Mouse (Mus musculus) telencephalon, adult 2 months (tissue): ENCODE measurements around the gene Pdgfra.

Experiments used
- DNase-seq: peaks from one replicate; pipeline ENCODE4 v3.0.0-alpha.2; 2011; ENCODE audit warnings: low read depth, low spot score

The Pdgfra gene

DNA sequence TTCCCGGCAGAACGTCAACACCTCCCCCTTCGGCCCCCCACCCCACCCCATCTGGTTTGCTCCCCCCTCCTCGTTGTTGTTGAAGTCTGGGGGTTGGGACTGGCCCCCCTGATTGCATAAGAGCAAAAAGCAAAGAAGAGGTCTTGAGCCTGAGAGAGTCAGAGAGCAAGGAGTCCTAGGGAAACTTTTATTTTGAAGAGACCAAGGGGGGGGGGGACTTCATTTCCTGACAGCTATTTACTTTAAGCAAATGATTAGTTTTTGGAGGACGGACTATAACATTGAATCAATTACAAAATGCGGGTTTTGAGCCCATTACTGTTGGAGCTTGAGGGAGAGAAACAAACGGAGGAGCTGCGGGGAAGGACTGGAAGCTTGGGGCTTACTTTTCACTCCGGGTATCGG lies at the start of gene Pdgfra:
Pdgfra (plus strand) TSS at position 272 of the 405 bp plus-strand sequence.
- DNase-seq: no peak

DNA sequence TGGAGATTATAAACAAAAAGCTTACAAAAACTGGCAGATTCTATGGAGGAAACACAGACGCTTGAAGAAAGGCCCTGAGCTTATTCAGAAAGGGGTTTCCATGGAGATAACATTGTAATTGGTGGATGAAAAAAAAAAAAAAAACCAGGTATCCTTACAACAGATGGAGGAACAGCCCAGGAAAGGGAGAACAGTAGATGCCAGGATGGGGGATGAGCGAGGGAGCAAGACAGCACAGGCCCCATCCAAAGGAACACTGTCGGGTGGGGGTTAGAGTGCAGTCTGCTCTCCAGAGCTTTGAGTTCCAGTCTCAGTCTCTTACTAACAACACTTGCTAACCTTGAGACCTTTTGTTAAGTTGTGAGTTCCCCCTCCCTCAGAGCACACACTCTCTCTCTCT lies 45.6 kb upstream of the Pdgfra start:
- DNase-seq: no peak

DNA sequence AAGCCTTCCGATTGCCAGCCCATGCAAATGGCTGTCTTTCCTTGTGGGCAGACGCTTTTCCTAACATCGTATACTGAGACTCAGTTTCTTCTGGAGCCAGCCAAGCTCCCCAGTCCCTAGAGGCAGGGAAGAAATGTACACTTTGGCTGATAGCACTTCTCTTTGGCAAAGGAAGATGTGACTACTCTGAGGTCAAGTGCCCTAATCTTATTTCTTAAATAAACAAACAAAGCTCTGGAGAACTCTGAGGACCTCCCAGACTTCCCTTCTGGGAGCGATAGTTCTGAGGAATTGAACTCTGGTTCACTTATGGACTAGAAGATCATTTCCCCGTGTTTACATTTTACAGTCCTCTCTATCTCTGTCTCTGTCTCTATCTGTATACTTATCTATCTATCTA lies 42.7 kb upstream of the Pdgfra start:
- DNase-seq: no peak

DNA sequence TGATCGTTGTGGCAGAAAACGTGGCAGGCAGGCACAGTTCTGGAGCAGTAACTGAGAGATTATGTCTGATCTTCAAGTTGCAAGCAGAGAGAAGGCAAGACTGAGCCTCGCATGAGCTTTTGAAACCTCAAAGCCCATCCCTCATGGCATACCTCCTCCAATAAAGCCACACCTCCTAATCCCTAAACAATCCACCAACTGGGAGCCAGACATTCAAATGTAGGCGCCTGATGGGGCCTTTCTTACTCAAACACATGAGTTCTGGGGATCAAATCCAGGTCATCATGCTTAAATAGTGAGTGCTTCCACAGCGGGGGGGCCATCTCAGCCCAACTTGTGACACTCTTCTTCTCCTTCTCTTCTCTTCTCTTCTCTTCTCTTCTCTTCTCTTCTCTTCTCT lies 40.3 kb upstream of the Pdgfra start:
- DNase-seq: no peak

DNA sequence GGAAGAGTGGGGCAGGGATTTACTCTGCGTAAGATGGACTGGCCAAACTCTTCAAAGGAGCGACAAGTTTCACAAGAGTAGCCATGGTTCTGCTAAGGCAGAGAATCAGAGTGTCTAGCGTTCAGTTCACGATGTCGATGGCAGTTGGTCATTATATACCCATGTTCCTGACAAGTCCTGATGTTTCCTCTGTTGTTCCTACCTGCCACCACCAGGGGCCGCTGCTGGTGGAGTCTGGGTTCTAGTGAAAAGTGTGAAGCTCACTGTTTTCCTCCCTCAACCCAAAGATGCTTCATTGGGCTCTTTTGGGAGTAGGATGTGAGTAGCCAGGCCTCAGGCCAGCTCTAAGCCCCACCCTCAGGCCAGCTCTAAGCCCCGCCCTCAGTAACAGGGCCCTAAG lies 33.3 kb upstream of the Pdgfra start:
- DNase-seq: no peak

DNA sequence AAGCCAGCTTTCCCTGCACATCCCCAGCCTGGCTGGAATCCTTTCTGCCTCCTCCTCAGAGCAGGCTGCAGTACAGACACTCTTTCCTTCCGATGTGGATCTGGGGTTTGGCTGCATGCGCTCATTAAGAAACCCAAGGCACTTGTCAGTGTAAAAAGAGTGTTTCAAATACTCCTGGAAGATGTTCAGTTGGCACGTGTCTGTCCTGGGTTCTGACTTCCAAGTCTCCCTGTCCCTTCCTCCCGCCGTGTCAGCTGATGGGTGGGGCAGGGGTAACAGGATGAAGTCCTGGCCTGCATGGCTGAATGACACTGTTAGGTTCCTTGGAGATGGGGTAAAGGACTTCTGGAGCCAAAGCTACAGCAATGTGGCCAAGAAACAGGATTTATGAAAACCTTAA lies 30.4 kb upstream of the Pdgfra start:
- DNase-seq: no peak

DNA sequence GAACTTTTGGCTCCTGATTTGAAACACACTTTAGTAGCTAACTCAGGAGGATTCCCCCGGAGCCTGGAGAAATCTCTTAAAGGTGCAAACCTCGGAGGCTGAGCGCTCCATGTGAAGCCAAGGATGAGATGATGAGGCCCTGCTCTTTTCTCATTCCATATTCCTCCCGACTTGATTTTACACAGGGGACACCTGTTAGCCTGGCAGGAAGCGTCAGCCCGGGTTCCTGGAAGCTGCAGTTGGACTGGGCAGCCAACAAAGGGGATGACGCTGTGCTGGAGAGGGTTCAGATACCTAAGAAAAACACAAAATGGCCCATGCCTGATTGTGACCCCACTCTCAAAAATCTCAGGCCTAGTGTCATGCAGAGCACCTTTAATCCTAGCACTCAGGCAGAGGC lies 17.4 kb upstream of the Pdgfra start:
- DNase-seq: no peak

DNA sequence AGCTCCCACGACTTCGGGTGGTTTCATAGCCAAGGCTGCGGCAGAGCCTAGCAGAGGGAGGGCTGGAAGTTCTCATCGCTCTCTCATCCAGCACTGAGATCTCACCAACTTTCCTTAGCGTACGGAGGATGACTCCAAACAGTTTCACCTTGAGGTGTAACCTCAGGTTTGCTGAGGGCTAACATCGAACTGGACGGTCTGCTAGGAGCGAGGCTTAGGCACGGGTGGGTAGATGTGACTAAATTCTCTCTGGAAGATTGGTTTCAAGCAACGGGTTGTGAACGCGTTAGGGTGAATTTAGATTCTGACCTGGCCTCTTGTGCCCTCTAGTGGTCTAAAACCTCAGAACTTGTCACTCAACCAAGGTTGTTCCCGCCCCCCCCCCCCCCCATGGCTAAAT lies 9.0 kb upstream of the Pdgfra start:
- DNase-seq: peak; percentile 56

DNA sequence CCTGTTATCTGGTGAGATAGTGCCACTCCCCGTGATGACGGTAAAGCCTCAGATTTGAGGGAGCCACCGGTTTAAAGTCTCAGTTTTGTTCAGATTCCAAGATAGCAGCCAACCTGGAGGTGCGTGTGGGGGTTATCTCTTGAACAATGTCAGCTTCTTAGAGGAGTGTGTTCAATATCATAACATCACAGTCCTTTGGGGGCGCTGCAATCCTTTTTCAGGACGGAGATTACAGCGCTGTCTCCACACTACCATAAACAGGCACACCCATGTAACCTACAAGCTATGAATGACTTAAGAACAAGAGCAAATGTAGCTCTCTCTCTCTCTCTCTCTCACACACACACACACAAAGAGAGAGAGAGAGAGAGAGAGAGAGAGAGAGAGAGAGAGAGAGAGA lies 8.3 kb upstream of the Pdgfra start:
- no peak for DNase-seq

DNA sequence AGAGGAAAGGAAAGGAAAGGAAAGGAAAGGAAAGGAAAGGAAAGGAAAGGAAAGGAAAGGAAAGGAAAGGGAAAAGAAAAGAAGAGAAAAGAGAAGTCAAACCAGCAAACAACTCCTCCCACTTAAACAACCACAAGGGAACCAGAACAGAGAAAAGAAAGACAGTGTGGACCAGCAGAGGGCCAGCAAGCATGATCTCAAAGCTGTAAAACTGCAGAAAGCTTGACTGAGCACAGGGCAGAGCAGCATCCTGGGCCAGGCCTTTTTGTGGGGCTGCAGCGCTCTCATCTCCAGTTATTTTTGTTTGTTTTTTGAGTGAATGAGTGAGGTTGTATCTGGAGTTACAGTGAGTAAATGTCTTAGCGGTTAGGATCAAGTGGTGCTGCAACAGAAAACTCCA lies 6.8 kb upstream of the Pdgfra start:
- no peak for DNase-seq

DNA sequence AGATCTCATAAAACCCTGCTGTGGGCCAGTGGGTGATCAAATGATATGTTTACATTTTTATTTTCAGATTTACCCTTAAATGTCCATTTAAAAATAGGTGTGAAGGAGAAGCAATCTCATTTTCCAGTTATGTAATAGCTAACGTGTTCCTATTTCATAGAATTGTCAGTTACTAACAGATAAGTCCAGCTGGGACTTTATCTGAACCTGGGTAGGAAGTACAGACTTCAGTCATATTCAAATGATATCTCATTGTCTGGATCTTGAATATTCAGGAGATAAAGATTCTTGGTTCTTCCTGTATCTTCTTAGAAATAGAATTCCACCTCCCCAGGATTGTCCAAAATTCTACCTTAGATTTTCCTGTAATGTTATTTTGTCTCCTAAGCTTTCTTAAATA lies 5.6 kb upstream of the Pdgfra start:
- DNase-seq: no peak

DNA sequence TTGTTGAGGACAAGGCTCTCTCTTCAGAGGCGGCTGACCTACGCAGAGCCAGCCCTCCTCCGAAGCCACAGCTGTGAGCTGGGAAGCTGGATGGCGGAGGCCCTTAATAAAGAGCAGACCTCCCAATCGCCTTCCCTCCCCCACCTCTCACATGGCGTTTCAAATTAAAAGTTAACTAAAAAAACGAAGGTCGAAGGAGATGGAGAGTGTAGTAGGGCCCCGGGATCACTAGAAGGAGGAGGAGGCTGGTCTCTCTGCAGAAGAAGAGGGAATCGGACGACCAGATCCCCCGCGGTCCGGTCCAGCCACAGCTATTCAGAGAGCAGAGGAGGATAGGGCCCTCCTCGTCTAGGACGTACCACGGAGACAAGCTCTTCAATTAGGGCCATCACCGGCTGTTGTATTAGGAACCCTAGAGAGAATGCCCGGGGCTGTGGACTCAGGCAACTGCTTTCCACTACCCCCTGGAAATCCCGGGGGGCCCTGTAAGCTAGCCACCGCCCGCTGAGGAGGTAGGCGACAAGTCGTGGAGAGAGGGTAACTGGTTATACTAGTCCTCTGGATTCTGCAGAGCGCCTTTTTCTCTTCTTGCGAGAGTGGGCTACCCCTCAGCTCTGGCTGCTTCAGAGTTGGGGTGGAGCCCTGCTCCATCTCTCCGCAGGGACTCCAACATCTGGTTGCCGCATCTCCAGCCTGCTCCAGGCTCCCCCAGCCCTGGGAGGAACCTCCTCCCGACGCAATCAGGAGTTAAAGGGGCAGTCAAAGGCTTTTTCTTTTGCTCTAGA lies 3.6 kb upstream of the Pdgfra start:
- DNase-seq: no peak

DNA sequence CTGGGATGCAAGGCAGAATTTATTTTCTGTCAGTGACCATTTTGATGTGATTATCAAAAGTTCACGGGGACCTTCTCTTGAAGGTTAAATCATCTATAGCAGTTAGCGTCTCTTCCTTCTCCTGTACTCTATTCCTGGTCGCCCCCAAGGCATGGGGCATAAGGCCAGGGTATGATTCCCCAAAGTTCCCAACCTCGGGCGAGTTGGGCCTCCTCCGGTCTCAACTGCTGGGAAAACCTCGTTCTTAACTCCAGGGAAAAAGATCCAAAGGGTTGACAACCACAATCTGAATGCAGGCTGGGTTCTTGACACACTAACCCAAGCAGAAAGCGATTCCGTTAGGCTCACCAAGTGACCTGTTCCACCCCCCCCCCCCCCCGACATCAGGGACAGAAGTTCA lies 2.7 kb upstream of the Pdgfra start:
- no peak for DNase-seq

DNA sequence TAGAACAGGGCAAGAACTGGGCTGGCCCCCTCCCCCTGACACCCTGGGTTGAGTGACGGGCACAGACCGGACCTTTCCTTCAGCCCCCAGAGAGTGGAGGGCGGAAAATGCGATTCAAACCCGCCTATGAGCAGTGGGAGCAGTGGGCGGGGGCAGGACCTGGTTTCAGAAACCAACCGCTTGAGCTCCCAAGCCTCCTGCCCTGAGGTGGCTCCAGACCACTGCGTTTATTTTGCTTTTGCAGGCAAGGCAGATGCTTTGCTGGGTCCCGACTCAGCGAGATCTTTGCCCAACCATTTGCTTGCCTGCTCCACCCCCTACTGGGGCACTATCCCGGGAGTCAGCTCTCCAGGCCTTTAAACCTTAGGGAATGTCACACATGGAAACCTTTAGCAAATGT lies 2.2 kb upstream of the Pdgfra start:
- DNase-seq: no peak

DNA sequence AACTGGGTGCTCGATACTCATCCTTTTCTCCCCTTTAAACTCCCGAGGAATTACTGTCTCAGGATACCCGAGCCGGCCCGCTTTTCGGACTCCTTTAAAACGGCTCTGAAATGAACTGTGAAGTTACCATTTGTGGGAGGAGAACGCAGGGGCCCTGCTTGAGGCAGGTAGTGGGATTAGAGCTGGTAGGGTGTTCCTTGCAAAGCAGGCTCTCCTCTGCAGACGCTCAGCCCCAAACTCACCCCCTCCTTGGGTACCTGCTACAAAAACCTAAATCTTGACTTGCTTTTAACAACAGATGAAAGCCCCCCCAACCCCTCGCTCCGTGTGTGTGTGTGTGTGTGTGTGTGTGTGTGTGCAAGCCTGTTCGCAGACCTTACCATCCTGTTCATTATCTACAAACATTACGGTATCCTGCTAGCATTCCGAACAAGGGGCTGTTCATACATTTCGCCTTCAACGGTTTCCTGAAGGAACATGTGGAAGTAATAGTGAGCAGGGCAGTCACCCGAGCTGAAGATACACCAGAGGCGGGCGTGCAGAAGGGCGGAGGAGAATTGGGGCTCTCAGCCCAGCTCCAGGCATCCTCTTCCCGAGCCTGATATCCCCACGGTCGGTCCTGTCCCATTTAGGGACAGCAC lies 1.6 kb upstream of the Pdgfra start:
- DNase-seq: no peak

DNA sequence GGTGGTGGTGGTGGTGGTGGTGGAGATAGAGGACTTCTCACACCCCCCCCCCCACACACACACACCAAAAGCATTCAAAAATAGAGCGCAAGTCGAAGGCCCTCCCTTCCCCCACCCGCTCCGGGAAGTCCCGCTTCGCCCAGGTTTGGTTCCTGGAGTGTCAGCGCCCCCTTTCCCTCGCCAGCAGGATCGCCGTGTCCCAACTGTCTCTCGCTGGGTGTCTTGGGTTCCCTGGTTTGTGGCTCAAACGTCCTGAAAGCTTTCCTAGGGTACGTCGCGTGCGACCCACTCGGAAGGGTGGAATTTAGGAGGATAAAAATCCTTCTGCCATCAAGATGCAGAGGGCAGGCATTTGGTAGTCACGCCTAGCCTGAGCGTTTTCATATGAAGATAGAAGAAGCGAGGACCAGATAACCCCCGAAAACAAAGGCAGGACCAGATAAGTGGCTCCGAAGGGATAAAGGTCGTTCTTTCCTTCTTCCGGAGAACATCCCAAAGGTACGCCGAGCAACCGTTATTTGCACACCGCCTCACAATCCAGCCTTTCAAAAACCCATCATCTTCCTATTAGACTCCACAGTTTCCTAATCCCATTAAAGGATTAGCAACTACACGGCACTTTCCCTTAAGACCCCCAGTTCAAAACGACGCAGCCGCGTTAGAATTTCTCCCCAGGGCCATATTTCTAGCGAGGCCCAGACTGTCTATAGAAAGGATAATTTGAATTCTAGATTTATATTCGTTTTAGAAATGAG lies 769 bp upstream of the Pdgfra start:
- DNase-seq: no peak

DNA sequence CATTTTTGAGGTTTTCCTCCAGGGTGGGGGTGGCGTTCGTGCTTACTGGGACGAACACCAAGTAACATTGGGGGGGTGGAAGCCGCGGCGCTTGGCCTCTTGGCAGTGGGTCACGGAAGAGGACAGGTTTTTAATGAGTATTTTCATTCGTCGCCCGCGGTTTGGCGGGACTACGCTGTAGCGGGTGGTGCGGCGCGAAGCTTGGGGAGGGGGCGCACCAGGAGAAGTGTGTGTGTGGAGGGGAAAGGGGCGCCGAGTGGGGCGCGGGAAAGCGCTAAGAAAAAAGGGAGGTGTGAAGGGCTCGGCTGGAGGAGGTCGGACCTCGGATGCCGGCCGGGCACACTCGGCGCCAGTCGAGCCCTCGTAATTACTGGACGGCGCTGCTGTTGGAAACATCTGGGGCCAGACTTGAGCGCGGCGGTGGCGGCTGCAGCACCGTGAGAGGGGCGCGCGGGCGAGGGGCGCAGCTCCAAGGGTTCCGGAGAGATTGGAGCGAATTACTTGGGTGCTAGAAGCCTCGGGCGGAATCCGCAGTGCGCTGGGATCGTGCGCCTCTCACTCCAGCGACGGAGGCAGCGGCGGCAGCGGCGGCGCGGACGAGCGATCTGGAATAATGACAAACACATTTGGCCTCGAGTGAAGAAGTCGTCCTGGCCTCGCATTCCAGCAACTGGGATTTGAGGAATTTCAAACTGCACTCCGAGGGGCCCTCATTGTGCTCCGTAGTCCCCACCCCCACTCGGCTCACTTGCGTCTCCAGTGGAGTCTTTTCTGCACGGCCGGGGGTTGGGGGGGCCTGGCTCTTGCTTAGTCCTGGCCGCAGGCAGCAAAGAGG lies 916 bp downstream of the Pdgfra start:
- DNase-seq: no peak

DNA sequence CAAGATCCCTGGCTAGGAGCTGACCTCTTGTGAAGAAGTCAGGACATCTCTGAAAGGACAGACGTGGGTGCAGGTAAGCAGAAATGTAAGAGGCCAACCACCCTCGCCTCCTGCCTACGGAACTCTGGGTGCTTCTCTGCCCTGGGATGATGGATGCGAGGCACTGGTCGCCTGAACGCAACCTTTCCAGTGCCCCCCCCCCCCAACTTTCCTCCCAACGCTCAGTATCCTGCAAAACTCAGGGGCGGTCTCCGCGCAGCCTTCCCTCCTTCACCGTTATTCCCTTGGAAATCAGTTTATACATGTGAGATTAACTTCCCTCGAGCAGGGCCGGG lies 1.5 kb downstream of the Pdgfra start:
- no peak for DNase-seq

DNA sequence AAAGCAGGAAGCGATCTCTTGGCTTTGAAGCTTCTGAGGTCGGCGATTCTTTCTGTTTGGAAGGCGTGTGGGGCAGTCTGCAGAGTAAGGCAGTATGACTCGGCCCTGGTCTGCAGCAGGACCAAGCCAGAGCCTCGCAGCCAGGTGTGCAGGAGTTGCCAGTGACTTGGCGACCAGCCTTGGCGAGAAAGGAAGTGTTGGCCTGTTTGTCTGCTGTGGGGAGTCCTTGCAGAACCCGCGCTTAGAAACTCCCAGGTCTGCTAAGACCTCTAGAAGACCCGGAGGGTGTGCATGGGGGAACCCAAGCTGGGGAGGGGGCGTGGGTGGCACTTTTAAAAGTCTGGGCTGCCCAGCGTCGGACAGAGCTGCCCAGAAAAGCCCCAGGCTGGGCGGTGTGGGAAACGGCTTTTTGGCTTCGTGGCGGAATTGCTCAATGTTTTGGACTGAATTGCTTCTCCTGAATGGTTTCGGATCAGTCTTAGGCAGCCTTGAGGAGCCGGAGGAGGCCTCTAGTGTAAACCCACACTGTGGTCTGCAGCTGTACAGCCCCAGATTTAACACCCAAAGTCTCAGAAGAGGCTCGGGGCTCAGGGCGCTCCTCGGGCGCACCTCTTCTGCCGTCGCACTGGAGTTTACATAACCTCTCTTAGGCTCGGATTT lies 2.0 kb downstream of the Pdgfra start:
- no peak for DNase-seq

DNA sequence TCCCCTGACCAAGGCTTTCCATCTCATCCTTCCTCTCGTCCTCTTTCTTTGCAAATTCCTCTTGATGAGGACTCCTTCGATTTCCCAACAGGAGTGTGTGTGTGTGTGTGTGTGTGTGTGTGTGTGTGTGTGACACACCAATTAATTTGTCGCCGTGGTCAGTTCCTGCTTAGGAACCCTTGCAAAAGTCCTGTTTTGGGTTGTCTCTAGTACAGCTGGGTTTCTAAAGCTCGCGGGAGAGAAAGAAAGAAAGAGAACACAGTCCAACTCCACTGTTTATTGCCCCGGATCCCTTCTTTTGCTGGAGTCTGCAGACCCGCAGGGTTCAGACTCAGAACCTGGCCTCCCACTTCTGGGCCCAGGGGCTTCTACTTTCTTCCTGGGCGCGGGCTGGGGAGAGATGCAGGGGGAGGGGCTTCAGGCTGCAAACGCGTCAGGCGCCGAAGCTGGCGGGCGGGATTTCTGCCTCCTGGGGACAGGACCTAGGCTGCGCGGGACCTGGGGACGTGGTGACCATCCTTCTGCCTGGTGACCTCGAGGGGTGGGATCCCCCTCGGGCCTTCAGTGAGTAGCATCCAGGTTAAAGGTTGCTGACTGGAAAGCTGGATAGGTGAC lies 2.6 kb downstream of the Pdgfra start:
- DNase-seq: no peak

DNA sequence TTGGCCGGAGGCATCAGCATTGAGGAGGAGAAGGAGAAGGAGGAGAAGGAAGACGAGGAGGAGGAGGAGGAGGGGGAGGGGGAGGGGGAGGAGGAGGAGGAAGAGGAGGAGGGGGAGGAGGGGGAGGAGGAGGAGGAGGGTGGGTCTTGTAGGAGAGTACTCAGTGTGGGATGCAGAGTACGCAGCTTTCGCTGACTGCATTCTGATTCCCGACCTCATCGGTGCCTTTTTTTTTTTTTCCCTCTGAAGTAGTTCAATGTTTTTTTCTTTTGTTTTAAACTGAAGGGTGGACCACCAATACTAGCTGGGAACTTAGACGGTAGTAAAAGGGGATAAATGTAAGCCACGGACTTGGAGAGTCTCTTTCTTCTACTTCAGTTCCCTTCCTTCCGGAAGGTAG lies 3.2 kb downstream of the Pdgfra start:
- DNase-seq: no peak
